In genomic region chr6:34153069-34154052, GRCm38 (mm10) we compare ENCODE assay signal across 10 mouse cellular contexts. TPM values are rescaled to one million over a fixed set of nuclear protein-coding genes. Genes with fewer than 3 reads are reported as not detected.
DNase-seq lines count a peak whose midpoint lies in the region; ATAC-seq lines count a peak whose summit lies in the region.
"Had no signal": no experiment of that assay in that cellular context is flagged by ENCODE, and none has a peak within 500 bp of the region (broad histone marks: within the 10 kb centered on the region; RNA-seq: fewer than 3 reads in every experiment).

No protein-coding gene starts in this region.

- no peak overlapping the region for H3K4me2 ChIP-seq in hindbrain, embryonic 11.5 days (replicated peaks; ENCODE audit: low read depth, low read length)
- H3K4me2 ChIP-seq: liver, embryonic 15.5 days had no signal

- no peak for DNase-seq in hindbrain, embryonic 10.5 days (ENCODE audit: low spot score)
- no peak for DNase-seq in hindbrain, embryonic 11.5 days (ENCODE audit: low spot score)
- peak; percentile 63 for DNase-seq in thymus, postnatal 4 days
- no peak for DNase-seq in thymus, postnatal 25 days
- DNase-seq in kidney, postnatal 10 days = peak; percentile 56
- DNase-seq in cerebellum, adult 18-20 months = no peak
- DNase-seq in layer of hippocampus, postnatal 14 days (ENCODE audit: low spot score in 2 of 2) = no peak
- DNase-seq: cerebellum, adult 11 months had no signal

- no peak overlapping the region for H3K9ac ChIP-seq in hindbrain, embryonic 11.5 days (ENCODE audit: low read depth, low read length)
- H3K9ac ChIP-seq: liver, embryonic 15.5 days had no signal

- 69% methylated on average over 18 of the region's 18 CpGs for WGBS in hindbrain, embryonic 10.5 days
- WGBS in hindbrain, embryonic 11.5 days = 71% methylated on average over 18 of the region's 18 CpGs

- no peaks in the 10 kb centered on the region for H3K9me3 ChIP-seq in hindbrain, embryonic 10.5 days
- H3K9me3 ChIP-seq in hindbrain, embryonic 11.5 days (ENCODE audit: control insufficient read depth, low read length) = no peaks in the 10 kb centered on the region
- H3K9me3 ChIP-seq: liver, embryonic 15.5 days had no signal

- peak overlapping the region; percentile 59; the same call in 1 of the 2 replicates for H3K27ac ChIP-seq in hindbrain, embryonic 10.5 days
- no peak overlapping the region for H3K27ac ChIP-seq in hindbrain, embryonic 11.5 days (ENCODE audit: low read depth, low read length)
- H3K27ac ChIP-seq: liver, embryonic 15.5 days had no signal

- peaks cover 25% of the 10 kb centered on the region for H3K4me1 ChIP-seq in hindbrain, embryonic 10.5 days (replicated peaks)
- H3K4me1 ChIP-seq in hindbrain, embryonic 11.5 days (replicated peaks; ENCODE audit: control insufficient read depth, insufficient read depth, low read length) = no peaks in the 10 kb centered on the region

- H3K27me3 ChIP-seq in hindbrain, embryonic 10.5 days (ENCODE audit: insufficient read depth, poor library complexity, severe bottlenecking) = no peaks in the 10 kb centered on the region
- H3K27me3 ChIP-seq in hindbrain, embryonic 11.5 days (ENCODE audit: control insufficient read depth, insufficient read depth, low read length) = no peaks in the 10 kb centered on the region
- H3K27me3 ChIP-seq: liver, embryonic 15.5 days had no signal

- no peak for ATAC-seq in hindbrain, embryonic 11.5 days (ENCODE audit: low FRiP score)
- ATAC-seq in erythroblast, adult 5-6 weeks (replicated peaks; ENCODE audit: low FRiP score, poor library complexity, severe bottlenecking) = no peak

- H3K36me3 ChIP-seq in hindbrain, embryonic 10.5 days = peaks cover 23% of the 10 kb centered on the region
- H3K36me3 ChIP-seq in hindbrain, embryonic 11.5 days (ENCODE audit: control insufficient read depth, insufficient read depth, low read length) = peaks cover 3% of the 10 kb centered on the region; the same call in 1 of the 2 replicates

- H3K4me3 ChIP-seq in hindbrain, embryonic 10.5 days = no peak overlapping the region
- H3K4me3 ChIP-seq in hindbrain, embryonic 11.5 days (ENCODE audit: low read depth, low read length) = no peak overlapping the region
- H3K4me3 ChIP-seq: liver, embryonic 15.5 days had no signal

RNA-seq across cellular contexts. Expression of gene Slc35b4, which starts 23.6 kb away (rescaled TPM):
- 41.3 and 43.2 TPM in 2 replicates for polyA plus RNA-seq in hindbrain, embryonic 10.5 days (2016; fragmentation: Nextera tagmentation; extraction: Ambion mirVana)
- polyA plus RNA-seq in hindbrain, embryonic 11.5 days (2014; fragmentation: Nextera tagmentation; extraction: Ambion mirVana) = 46.7 and 48.3 TPM in 2 replicates
- 10 to 100 TPM; 45.7 to 45.9 TPM for total RNA-seq in layer of hippocampus, postnatal 14 days (2021)
- 5.8 and 10.7 TPM in 2 replicates for total RNA-seq in erythroblast, adult 5-6 weeks (2015; ENCODE audit: low replicate concordance)
- 9.2 and 9.5 TPM in 2 replicates for total RNA-seq in erythroblast, adult 5-6 weeks (2017; ENCODE audit: low replicate concordance)

Comparison
In these comparisons a context has a peak if more than half of its experiments do, and no peak if none do; other contexts are left out.
1. DNase-seq: peak in thymus, postnatal 4 days (single experiment) and kidney, postnatal 10 days (single experiment); none in hindbrain, embryonic 10.5 days (single experiment), hindbrain, embryonic 11.5 days (single experiment), thymus, postnatal 25 days (single experiment), cerebellum, adult 18-20 months (0 of 2) and layer of hippocampus, postnatal 14 days (0 of 2).
2. RNA of gene Slc35b4, which starts 23.6 kb away (total RNA-seq): 45.7 to 45.9 TPM in layer of hippocampus, postnatal 14 days; 5.8 to 10.7 TPM in erythroblast, adult 5-6 weeks; every median in the first group is over 4 times any median in the second.